Mouse (Mus musculus) CH12.LX (cell line): Measurements from ENCODE around the gene Ttc7. TPM values are rescaled to one million over a fixed set of nuclear protein-coding genes. Genes with fewer than 3 reads are reported as not detected.

Experiments
- DNase-seq: peaks from one replicate; pipeline ENCODE4 v3.0.0-alpha.2; 2013; ENCODE audit errors: extremely low read depth
- H3K27ac ChIP-seq: 2 replicates; pipeline ENCODE4 v1.5.1; 2012; ENCODE audit warnings: low read depth, mild to moderate bottlenecking, control low read depth, moderate library complexity; ENCODE audit not compliant: insufficient read depth
- H3K27me3 ChIP-seq: replicated peaks from 2 replicates; pipeline ENCODE3; 2012; ENCODE audit warnings: inconsistent platforms
- H3K36me3 ChIP-seq, 2 experiments: replicated peaks in 1 of 2; 2 replicates each; pipeline versions ENCODE3 to v1.6.1; 2012; ENCODE audit warnings: inconsistent platforms in 1 of 2, low read length in 1 of 2, mild to moderate bottlenecking in 1 of 2, mixed read lengths in 1 of 2, moderate library complexity in 1 of 2; ENCODE audit not compliant: control insufficient read depth in 1 of 2, insufficient read depth in 1 of 2
- H3K4me1 ChIP-seq, 2 experiments: 2 replicates each; pipeline ENCODE4 v1.6.1; 2012; ENCODE audit warnings: inconsistent platforms in 1 of 2, moderate library complexity in 1 of 2; ENCODE audit not compliant: insufficient read depth in 2 of 2, control insufficient read depth in 1 of 2
- H3K4me2 ChIP-seq: 2 replicates; pipeline ENCODE4 v1.6.1; 2012; ENCODE audit warnings: low read depth, mild to moderate bottlenecking, control low read depth; ENCODE audit not compliant: poor library complexity, insufficient read depth, severe bottlenecking
- H3K4me3 ChIP-seq, 3 experiments: fragments of 150-350 bp in 1 of 3; sonication (generic) in 1 of 3; replicated peaks in 1 of 3; 2 replicates each; pipeline versions ENCODE3 to v1.5.1; 2011 to 2012; ENCODE audit warnings: low read depth in 2 of 3, low read length in 2 of 3, mild to moderate bottlenecking in 2 of 3, moderate library complexity in 2 of 3, control low read depth in 1 of 3, improper control_type of control experiment in 1 of 3, inconsistent platforms in 1 of 3, mixed read lengths in 1 of 3; ENCODE audit not compliant: poor library complexity in 1 of 3
- H3K79me2 ChIP-seq: replicated peaks from 2 replicates; pipeline ENCODE4 v1.6.1; 2012; ENCODE audit warnings: mild to moderate bottlenecking, moderate library complexity; ENCODE audit not compliant: control insufficient read depth, poor library complexity, insufficient read depth, severe bottlenecking; ENCODE audit errors: extremely low read depth
- H3K9ac ChIP-seq: 2 replicates; pipeline ENCODE4 v1.6.1; 2012; ENCODE audit warnings: low read depth, mild to moderate bottlenecking, control low read depth, moderate library complexity; ENCODE audit not compliant: insufficient read depth
- H3K9me3 ChIP-seq: replicated peaks from 2 replicates; pipeline ENCODE3; 2012; ENCODE audit warnings: low read length, inconsistent platforms, mixed read lengths
- BHLHE40 ChIP-seq: IDR thresholded peaks from 2 replicates; pipeline ENCODE4 v1.6.1; 2011; ENCODE audit warnings: mild to moderate bottlenecking, low read depth, low read length, improper control_type of control experiment
- CHD1 ChIP-seq: IDR thresholded peaks from 2 replicates; pipeline ENCODE4 v1.6.1; 2012; ENCODE audit warnings: low read depth, low read length, improper control_type of control experiment, inconsistent platforms
- CHD2 ChIP-seq: IDR thresholded peaks from 2 replicates; pipeline ENCODE4 v1.6.1; 2011; ENCODE audit warnings: low read length, improper control_type of control experiment
- CTCF ChIP-seq, 2 experiments: IDR thresholded peaks in 1 of 2; conservative IDR thresholded peaks in 1 of 2; 2 replicates each; pipeline ENCODE4 v1.5.1; 2011 to 2012; ENCODE audit warnings: low read depth in 2 of 2, low read length in 2 of 2, improper control_type of control experiment in 1 of 2, inconsistent platforms in 1 of 2, mild to moderate bottlenecking in 1 of 2, moderate library complexity in 1 of 2
- E2F4 ChIP-seq: IDR thresholded peaks from 2 replicates; pipeline ENCODE4 v1.6.1; 2011; ENCODE audit warnings: low read depth, low read length, improper control_type of control experiment; ENCODE audit not compliant: insufficient replicate concordance
- ELF1 ChIP-seq: IDR thresholded peaks from 2 replicates; pipeline ENCODE4 v1.6.1; 2014; ENCODE audit warnings: low read depth, mild to moderate bottlenecking, inconsistent platforms, low read length, improper control_type of control experiment
- EP300 ChIP-seq: IDR thresholded peaks from 2 replicates; pipeline ENCODE4 v1.6.1; 2011; ENCODE audit warnings: low read length, improper control_type of control experiment
- JUND ChIP-seq: conservative IDR thresholded peaks from 2 replicates; pipeline ENCODE4 v1.6.1; 2011; ENCODE audit warnings: low read depth, low read length, improper control_type of control experiment
- MEF2A ChIP-seq: IDR thresholded peaks from 2 replicates; pipeline ENCODE4 v1.6.1; 2014; ENCODE audit warnings: low read depth, mild to moderate bottlenecking, inconsistent platforms, low read length, improper control_type of control experiment, borderline replicate concordance
- MXI1 ChIP-seq: IDR thresholded peaks from 2 replicates; pipeline ENCODE4 v1.6.1; 2011; ENCODE audit warnings: mild to moderate bottlenecking, low read depth, low read length, improper control_type of control experiment
- NELFE ChIP-seq: IDR thresholded peaks from 2 replicates; pipeline ENCODE4 v1.6.1; 2011; ENCODE audit warnings: low read depth, low read length, improper control_type of control experiment
- PAX5 ChIP-seq: IDR thresholded peaks from 2 replicates; pipeline ENCODE4 v1.6.1; 2012; ENCODE audit warnings: low read length, inconsistent platforms, mixed read lengths
- POLR2AphosphoS2 ChIP-seq: IDR thresholded peaks from 2 replicates; pipeline ENCODE4 v1.6.1; 2011; ENCODE audit warnings: low read depth, low read length, improper control_type of control experiment
- RAD21 ChIP-seq: IDR thresholded peaks from 2 replicates; pipeline ENCODE4 v1.6.1; 2011; ENCODE audit warnings: low read depth, mild to moderate bottlenecking, low read length, improper control_type of control experiment, moderate library complexity
- RCOR1 ChIP-seq: conservative IDR thresholded peaks from 2 replicates; pipeline ENCODE4 v1.6.1; 2012; ENCODE audit warnings: low read depth, mild to moderate bottlenecking, inconsistent platforms, low read length, improper control_type of control experiment
- SIN3A ChIP-seq: IDR thresholded peaks from 2 replicates; pipeline ENCODE4 v1.6.1; 2012; ENCODE audit warnings: low read length, improper control_type of control experiment, inconsistent platforms
- SMC3 ChIP-seq: IDR thresholded peaks from 2 replicates; pipeline ENCODE4 v1.6.1; 2011; ENCODE audit warnings: low read depth, low read length, improper control_type of control experiment
- TBP ChIP-seq: conservative IDR thresholded peaks from 2 replicates; pipeline ENCODE4 v1.6.1; 2011; ENCODE audit warnings: low read depth, low read length, improper control_type of control experiment
- TCF12 ChIP-seq: IDR thresholded peaks from 2 replicates; pipeline ENCODE4 v1.6.1; 2014; ENCODE audit warnings: low read depth, mild to moderate bottlenecking, inconsistent platforms, low read length, improper control_type of control experiment
- UBTF ChIP-seq: IDR thresholded peaks from 2 replicates; pipeline ENCODE4 v1.6.1; 2012; ENCODE audit warnings: low read depth, mild to moderate bottlenecking, inconsistent platforms, low read length, improper control_type of control experiment, moderate library complexity
- ZC3H11A ChIP-seq: IDR thresholded peaks from 2 replicates; pipeline ENCODE4 v1.6.1; 2012; ENCODE audit warnings: low read depth, mild to moderate bottlenecking, inconsistent platforms, low read length, improper control_type of control experiment
- dilution Hi-C: fragments of 300-500 bp; cut with MboI; formaldehyde crosslinking; loops from 2 replicates; pipeline ENCODE4 v1.14.3; 2020; ENCODE audit warnings: low sequenced_read_pairs; ENCODE audit not compliant: extremely low pct_unique_long_range_greater_than_20kb, extremely low pct_ligation_motif_present
- in situ Hi-C: fragments of 300-500 bp; cut with MboI; formaldehyde crosslinking; loops from 3 replicates; pipeline ENCODE4 v1.14.3; 2019; ENCODE audit warnings: low sequenced_read_pairs, low pct_ligation_motif_present, low pct_unique_long_range_greater_than_20kb, mixed read lengths
- polyA plus RNA-seq: library from polyadenylated mRNA; unstranded; fragments of >175 nt; gene quantifications from 2 replicates; pipeline ENCODE4 v1.2.1, GENCODE M21; 2012; ENCODE audit warnings: low read depth; ENCODE audit not compliant: insufficient read length
- total RNA-seq, 2 experiments: library from RNA; depleted of rRNA; stranded (reverse); fragments of 300-350 nt in 1 of 2; fragments of >200 nt in 1 of 2; gene quantifications; 2 replicates each; pipeline ENCODE4 v1.2.3; 2012 to 2014

Gene Ttc7
- total and polyA plus RNA-seq, 3 experiments, result 6.2 to 16.4 (median 12.8) TPM

DNA sequence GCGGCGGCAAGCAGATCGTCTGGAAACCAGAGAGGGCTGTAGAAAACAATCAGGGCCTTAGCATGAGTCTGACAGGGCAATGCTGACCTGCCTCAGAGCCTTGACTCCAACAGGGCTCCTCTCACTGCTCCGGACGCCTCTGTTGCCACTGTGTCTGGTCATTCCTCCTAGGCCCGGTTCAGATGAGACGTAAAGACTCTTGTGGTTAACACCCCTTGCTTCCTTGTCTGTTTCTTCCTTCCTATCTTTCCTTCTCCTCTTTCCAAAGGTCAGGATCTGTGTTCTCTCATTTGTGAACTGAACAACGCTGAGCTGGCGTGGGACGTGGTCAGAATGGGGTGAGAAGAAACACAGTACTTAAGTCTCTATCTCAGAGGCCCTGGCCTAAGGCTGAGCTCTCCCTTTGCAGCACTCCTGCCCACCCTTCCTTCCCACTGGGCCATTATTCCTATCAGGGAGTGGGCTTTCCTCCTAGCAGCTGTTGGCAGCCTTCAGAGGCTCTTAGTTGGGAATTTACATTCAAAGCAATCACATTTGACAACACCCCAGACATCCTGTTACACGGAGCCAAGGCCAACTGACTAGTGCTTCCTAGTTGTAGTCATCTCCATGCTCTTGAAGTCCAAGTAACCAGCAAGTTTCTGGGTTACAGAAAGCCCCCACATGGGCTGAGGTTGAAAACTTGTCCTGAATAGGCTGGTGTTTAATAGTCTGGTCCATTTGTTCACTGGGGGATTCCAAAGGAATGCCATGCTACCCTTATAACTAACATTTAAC, 18.4 kb upstream of the Ttc7 start:
- in situ Hi-C loops, result no loop called here
- Histone ChIP-seq H3K9ac (no peak overlapping the region; the same call in 1 of the 2 replicates), H3K36me3 (peaks cover 2 to 44% of the 10 kb centered on the region in 2 experiments), H3K4me3 (peak overlapping the region in 1 of 3 experiments; percentile 95), H3K9me3 (no peaks in the 10 kb centered on the region), H3K27me3 (peaks cover 16% of the 10 kb centered on the region), H3K27ac (no peak overlapping the region), H3K4me2 (peak overlapping the region; percentile 68; the same call in 1 of the 2 replicates), H3K79me2 (peaks cover 2% of the 10 kb centered on the region; the same call in 1 of the 2 replicates), H3K4me1 (peaks cover 9 to 20% of the 10 kb centered on the region in 2 experiments)
- TF ChIP-seq SMC3, result no peak
- no peak for TF ChIP-seq MEF2A
- no peak for TF ChIP-seq ZC3H11A
- TF ChIP-seq CHD2, result no peak
- no peak for TF ChIP-seq TBP
- DNase-seq, result no peak
- dilution Hi-C loops, result no loop called here

DNA sequence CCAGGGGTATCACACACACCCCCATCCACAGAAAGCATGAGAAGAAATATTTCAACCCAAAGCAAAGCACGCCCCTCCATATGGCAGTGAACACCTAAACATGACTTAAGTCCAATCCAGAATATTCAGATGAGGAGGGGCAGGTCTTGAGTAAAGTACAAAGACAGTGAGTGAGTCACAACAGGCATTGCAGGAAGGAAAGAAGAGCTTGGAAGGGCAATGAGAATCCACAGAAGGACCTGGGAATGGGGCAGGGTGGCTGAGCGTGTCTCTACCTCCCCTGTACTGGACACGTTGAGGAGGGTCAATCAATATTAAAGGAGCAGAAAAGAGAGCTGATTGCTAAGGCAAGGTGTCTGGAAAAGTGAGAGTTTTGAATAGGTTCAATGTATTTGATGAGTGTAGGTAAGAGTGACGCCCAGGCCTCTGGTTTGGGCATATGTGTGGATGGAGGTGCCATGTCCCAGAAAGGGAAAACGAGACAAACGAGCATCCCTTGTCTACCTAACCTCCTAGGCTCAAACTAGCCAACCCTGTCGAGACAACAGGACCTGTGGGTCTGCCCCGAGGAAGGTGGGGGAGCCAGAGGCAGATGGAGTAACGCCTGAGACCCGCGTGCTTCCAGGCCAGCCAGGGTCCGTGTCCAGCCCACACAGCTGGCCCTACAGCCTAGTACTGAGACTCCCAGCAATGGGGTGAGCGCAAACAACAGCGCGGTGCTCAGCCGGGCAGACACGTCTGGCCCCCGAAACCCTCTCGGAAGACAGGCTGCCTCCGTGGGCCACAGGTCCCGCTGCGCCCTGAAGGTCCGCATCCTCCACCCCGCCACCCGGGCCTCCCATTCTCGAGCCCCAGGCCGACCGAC, 17.5 kb upstream of the Ttc7 start:
- 0 out of 2 replicates have a peak, but pooled peaks have one; percentile 39 for TF ChIP-seq UBTF
- no peak for TF ChIP-seq EP300
- no peak for TF ChIP-seq TCF12
- TF ChIP-seq CTCF (conservative IDR thresholded peaks at IDR 0.05 in 1 of 2, IDR thresholded peaks at IDR 0.05 in 1 of 2; ENCODE audit: low read depth in 2 of 2, low read length in 2 of 2), result no peak
- no peak for TF ChIP-seq CHD2
- TF ChIP-seq, all 38 proteins: peak for 1
- peaks cover 9 to 20% of the 10 kb centered on the region in 2 experiments for H3K4me1 ChIP-seq
- no peaks in the 10 kb centered on the region for H3K9me3 ChIP-seq
- H3K4me3 ChIP-seq, result peak overlapping the region; percentile 95 to 99 (median 98)
- H3K36me3 ChIP-seq, result peaks cover 2 to 35% of the 10 kb centered on the region in 2 experiments
- peaks cover 2% of the 10 kb centered on the region; the same call in 1 of the 2 replicates for H3K79me2 ChIP-seq
- in situ Hi-C loops (no loop called here), dilution Hi-C loops (no loop called here)
- peak overlapping the region; percentile 93 for H3K9ac ChIP-seq
- peaks cover 16% of the 10 kb centered on the region for H3K27me3 ChIP-seq
- peak; percentile 12 for DNase-seq
- H3K27ac ChIP-seq, result no peak overlapping the region
- peak overlapping the region; percentile 68 for H3K4me2 ChIP-seq

DNA sequence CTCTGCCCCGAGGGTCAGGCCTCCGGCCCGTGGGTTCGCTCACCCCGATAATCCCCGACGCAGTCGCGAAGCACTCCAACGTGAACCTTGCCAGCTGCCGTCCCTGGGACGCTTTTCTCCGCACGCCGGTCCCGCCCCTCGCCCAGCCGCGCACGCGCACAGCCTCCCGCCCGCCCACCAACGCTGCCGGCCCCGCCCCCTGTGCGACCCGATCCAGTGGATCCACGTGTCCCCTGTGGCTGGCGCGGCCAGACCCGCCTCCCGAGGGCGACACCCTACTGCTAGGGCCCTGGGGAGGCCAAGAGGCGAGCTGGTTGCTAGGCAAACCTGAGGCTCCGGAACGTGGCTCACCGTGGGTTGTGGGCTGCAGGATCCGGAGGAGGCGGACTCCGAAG, 16.9 kb upstream of the Ttc7 start, which contains the start of gene Mcfd2:
Gene Mcfd2 (minus strand): TSS at position 144 of the 395 bp plus-strand sequence.
- Histone ChIP-seq H3K9ac (peak within 1 kb of the TSS; percentile 93), H3K79me2 (peaks cover 2% of the 10 kb centered on the region; the same call in 1 of the 2 replicates), H3K4me3 (peak within 1 kb of the TSS; percentile 95 to 99 (median 98)), H3K27me3 (peaks cover 16% of the 10 kb centered on the region), H3K36me3 (peaks cover 2 to 29% of the 10 kb centered on the region in 2 experiments), H3K27ac (no peak within 1 kb of the TSS), H3K4me2 (peak within 1 kb of the TSS; percentile 68), H3K4me1 (peaks cover 9 to 20% of the 10 kb centered on the region in 2 experiments), H3K9me3 (no peaks in the 10 kb centered on the region)
- dilution Hi-C loops, result no loop called here
- peak; percentile 92 for DNase-seq
- in situ Hi-C loops, result no loop called here
- TF ChIP-seq E2F4 (no peak), PAX5 (no peak), ELF1 (peak; percentile 57; the same call in 1 of the 2 replicates), TBP (no peak), NELFE (peak; percentile 75), EP300 (no peak), SIN3A (peak; percentile 79), RCOR1 (no peak), BHLHE40 (peak; percentile 58; the same call in 1 of the 2 replicates), RAD21 (no peak; the same call in 1 of the 2 replicates), POLR2AphosphoS2 (no peak), JUND (no peak), MXI1 (peak; percentile 96), CTCF (conservative IDR thresholded peaks at IDR 0.05 in 1 of 2, IDR thresholded peaks at IDR 0.05 in 1 of 2; ENCODE audit: low read depth in 2 of 2, low read length in 2 of 2) (no peak), CHD2 (no peak), MEF2A (peak; percentile 55; the same call in 1 of the 2 replicates), CHD1 (no peak)
